Mouse (Mus musculus) thymus, adult 2 months (tissue): ENCODE results near the gene Mtrf1.

Experiments
- CTCF ChIP-seq: fragments of 200-500 bp; IDR thresholded peaks from 2 replicates; pipeline ENCODE4 v1.5.1; 2012; ENCODE audit warnings: mild to moderate bottlenecking, control low read depth, low read length, moderate library complexity, borderline replicate concordance; ENCODE audit not compliant: control insufficient read depth, poor library complexity, insufficient read depth; ENCODE audit errors: extremely low read depth
- POLR2A ChIP-seq: fragments of 200-500 bp; IDR thresholded peaks from 2 replicates; pipeline ENCODE4 v1.6.1; 2012; ENCODE audit warnings: mild to moderate bottlenecking, low read length, control low read depth, moderate library complexity; ENCODE audit not compliant: control insufficient read depth, poor library complexity, insufficient read depth; ENCODE audit errors: extremely low read depth

DNA sequence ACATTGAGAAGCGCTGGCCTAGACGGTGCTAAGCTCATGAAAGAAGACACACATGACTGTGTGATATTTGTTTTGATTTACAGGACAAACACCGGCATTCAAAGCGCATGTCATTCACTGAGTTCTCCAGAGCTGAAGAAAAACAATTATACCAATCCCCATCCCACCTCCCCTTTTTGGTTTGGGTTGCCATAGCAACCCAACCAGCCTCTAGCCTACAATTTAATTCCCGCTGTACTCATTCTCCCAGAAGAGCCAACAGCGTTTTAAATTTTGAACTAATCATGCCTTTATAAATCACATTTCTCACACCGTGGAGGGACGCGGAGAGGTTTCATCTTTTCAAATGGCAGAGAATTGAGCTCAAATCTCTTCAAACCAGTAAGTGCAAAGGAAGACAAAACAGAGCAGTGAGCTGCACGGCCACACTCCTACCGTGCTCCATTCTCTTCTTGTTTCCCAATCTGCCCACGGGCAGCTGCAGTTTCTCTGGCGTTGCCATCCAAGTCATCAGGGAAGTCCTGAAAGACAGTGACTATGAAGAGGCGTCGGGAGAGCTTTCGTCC lies 47.6 kb downstream of the Mtrf1 start:
- no peak for TF ChIP-seq POLR2A
- TF ChIP-seq CTCF = no peak
